Mouse (Mus musculus) testis, adult 2 months (tissue): ENCODE measurements around the gene A430033K04Rik. TPM values are rescaled to one million over a fixed set of nuclear protein-coding genes. Genes with fewer than 3 reads are reported as not detected.

ENCODE experiments used
- H3K27ac ChIP-seq: fragments of 200-500 bp; 2 replicates; pipeline ENCODE4 v1.5.1; 2012; ENCODE audit warnings: low read depth, low read length; ENCODE audit not compliant: control insufficient read depth, insufficient read depth
- H3K27me3 ChIP-seq: fragments of 200-500 bp; 2 replicates; pipeline ENCODE4 v1.6.1; 2012; ENCODE audit warnings: mild to moderate bottlenecking, low read length, moderate library complexity; ENCODE audit not compliant: control insufficient read depth, insufficient read depth
- H3K36me3 ChIP-seq: fragments of 200-500 bp; 2 replicates; pipeline ENCODE4 v1.6.1; 2012; ENCODE audit warnings: mild to moderate bottlenecking, low read length; ENCODE audit not compliant: control insufficient read depth, insufficient read depth
- H3K4me1 ChIP-seq: fragments of 200-500 bp; 2 replicates; pipeline ENCODE4 v1.6.1; 2012; ENCODE audit warnings: low read length; ENCODE audit not compliant: control insufficient read depth, insufficient read depth
- H3K4me3 ChIP-seq: fragments of 200-500 bp; 2 replicates; pipeline ENCODE4 v1.5.1; 2012; ENCODE audit warnings: low read depth, mild to moderate bottlenecking, low read length, moderate library complexity, mixed read lengths; ENCODE audit not compliant: control insufficient read depth
- CTCF ChIP-seq: fragments of 200-500 bp; IDR thresholded peaks from 2 replicates; pipeline ENCODE4 v1.5.1; 2012; ENCODE audit warnings: low read depth, mild to moderate bottlenecking, inconsistent platforms, low read length, moderate library complexity; ENCODE audit not compliant: control insufficient read depth, insufficient read depth, insufficient replicate concordance
- POLR2A ChIP-seq: fragments of 200-500 bp; IDR thresholded peaks from 2 replicates; pipeline ENCODE4 v1.6.1; 2012; ENCODE audit warnings: low read depth, mild to moderate bottlenecking, inconsistent platforms, low read length, moderate library complexity; ENCODE audit not compliant: control insufficient read depth
- polyA plus RNA-seq: library from polyadenylated mRNA; depleted of rRNA; stranded (reverse); fragments of >200 nt; gene quantifications from 2 replicates; pipeline ENCODE4 v1.2.3, GENCODE M21; 2012

A430033K04Rik gene
- polyA plus RNA-seq, 1 experiment = 0.27 TPM

DNA sequence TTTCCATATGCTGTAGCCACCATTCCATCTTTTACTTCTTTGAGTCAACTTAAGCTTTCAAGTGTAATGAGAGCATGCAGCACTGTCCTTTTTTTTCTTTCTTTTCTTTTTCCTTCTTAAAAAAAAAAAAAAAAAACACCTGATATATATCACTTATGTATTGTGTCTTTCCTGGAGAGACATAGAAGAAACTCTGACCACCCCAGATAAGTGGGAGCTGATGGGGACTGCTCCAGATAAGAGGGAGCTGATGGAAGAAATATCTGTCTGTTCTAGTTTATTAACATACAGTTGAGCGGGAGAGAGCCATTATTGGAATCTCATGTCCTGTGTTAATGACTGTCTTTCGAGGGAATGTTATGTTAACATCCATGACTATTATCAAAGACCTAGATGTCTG lies 13.8 kb downstream of the A430033K04Rik start:
- TF ChIP-seq CTCF = no peak
- no peak for TF ChIP-seq POLR2A
- Histone ChIP-seq H3K27me3 (no peaks in the 10 kb centered on the region), H3K27ac (no peak overlapping the region), H3K4me1 (no peaks in the 10 kb centered on the region), H3K36me3 (no peaks in the 10 kb centered on the region), H3K4me3 (no peak overlapping the region)

DNA sequence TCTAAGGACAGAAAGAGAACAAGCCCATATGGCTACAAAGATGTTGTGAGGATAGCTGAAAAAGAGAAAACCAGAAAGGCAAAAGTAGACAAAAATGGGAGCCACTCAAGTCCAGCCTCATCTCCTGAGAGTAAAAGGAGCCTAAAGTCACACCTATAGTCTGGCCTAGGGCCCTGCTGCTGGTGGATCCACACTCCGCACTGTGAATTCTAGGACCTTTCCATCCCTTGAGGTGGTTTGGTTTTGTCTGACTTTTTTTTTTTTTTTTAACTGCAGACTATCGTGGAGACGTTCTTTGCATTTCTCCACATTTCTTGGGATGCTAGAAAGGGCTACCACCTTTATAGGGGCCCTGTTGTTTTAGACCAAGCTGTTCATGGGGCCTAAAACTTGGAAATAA lies 18.4 kb downstream of the A430033K04Rik start:
- H3K4me1 ChIP-seq = no peaks in the 10 kb centered on the region
- TF ChIP-seq CTCF (no peak), POLR2A (no peak)
- no peak overlapping the region for H3K4me3 ChIP-seq
- H3K27me3 ChIP-seq = no peaks in the 10 kb centered on the region
- no peak overlapping the region for H3K27ac ChIP-seq
- H3K36me3 ChIP-seq = no peaks in the 10 kb centered on the region

DNA sequence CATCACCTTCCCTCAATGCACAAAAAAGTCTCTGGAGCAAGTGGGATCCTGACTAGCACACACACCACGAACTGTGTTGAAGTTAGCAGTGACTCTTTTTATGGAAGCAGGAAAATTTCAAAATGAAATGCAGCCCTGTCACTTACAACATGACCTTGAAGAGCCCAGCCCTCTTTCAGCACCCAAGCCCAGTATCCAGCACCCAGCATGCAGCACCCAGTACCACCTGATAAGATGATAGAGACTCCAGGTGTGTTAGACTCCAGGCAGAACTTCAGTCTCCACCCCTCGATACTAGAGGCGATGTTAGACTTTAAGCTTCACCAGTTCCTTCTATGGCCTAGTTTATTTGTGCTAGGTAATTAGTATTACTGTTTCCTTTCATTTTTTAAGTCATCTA lies 19.1 kb downstream of the A430033K04Rik start:
- no peak overlapping the region for H3K4me3 ChIP-seq
- no peaks in the 10 kb centered on the region for H3K36me3 ChIP-seq
- H3K27me3 ChIP-seq = no peaks in the 10 kb centered on the region
- no peaks in the 10 kb centered on the region for H3K4me1 ChIP-seq
- no peak for TF ChIP-seq POLR2A
- TF ChIP-seq CTCF = no peak
- H3K27ac ChIP-seq = no peak overlapping the region

DNA sequence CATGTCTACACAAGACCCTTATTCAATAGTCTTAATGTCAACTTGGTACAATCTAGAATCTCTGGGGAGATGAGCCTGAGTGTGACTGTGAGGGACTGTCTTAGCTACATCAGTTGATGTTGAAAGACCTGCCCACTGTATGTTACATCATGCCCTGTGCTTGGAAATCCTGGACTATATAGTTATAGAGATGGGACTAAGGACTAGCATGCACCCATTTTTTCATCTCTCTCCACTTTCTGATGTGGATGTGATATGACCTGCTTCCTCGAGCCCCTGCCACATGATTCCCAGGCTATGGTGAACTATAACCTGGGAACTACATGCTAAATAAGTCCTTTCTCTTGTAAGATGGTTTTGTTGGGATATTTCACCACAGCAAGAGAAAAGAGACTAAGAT lies 30.3 kb downstream of the A430033K04Rik start:
- Histone ChIP-seq H3K36me3 (no peaks in the 10 kb centered on the region), H3K27ac (no peak overlapping the region), H3K27me3 (no peaks in the 10 kb centered on the region), H3K4me3 (no peak overlapping the region), H3K4me1 (no peaks in the 10 kb centered on the region)
- TF ChIP-seq POLR2A (no peak), CTCF (no peak)

DNA sequence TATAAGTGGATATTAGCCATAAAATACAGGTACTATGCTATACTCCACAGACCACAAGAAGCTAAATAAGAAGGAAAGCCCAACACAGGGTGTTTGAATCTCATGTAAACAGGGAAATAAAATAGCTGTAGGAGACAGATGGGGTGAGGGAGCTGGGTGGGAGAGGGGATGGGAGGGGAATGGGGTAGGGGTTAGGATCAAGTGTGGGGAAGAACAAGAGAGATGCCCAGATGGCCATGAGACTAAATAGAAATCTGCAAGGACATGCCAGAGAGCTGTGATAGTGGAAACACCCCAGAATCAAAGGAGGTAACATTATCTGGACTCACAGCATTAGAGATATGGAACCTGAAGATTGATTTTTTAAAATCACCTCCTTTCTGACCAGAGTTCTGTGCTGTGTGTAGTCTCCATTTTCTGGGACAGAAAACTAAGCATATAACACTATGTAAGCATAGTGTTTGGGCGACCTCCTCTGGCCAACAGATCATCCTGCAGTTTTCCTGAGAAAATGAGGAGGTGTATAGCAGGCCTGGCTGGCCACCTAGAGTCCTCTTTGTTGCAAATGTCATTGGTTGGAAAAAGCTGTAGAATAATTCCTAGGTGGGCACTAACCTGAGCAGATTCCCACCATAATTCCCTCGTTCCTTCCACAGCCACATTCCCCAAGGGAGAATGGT lies 34.0 kb downstream of the A430033K04Rik start:
- no peaks in the 10 kb centered on the region for H3K36me3 ChIP-seq
- no peaks in the 10 kb centered on the region for H3K27me3 ChIP-seq
- TF ChIP-seq POLR2A (no peak), CTCF (no peak)
- no peak overlapping the region for H3K4me3 ChIP-seq
- H3K27ac ChIP-seq = no peak overlapping the region
- H3K4me1 ChIP-seq = no peaks in the 10 kb centered on the region

DNA sequence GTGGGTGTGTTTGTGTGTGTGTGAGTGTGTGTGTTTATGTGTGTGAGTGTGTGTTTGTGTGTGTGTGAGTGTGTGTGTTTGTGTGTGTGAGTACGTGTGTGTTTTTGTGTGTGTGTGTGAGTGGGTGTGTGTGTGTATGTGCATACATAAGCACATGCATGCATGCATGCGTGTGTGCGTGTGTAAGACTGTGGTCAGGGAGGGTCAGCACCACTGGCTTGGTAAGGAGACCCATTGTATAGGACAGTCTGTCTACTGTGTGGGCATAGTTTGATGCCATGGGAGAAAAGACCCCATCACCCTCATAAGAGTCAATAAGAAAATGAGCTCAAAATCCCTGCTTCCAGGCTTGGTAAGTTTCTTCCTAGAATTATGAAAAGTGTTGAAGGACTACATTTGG lies 34.7 kb downstream of the A430033K04Rik start:
- TF ChIP-seq CTCF = no peak
- TF ChIP-seq POLR2A = no peak
- Histone ChIP-seq H3K4me1 (no peaks in the 10 kb centered on the region), H3K36me3 (no peaks in the 10 kb centered on the region), H3K27ac (no peak overlapping the region), H3K27me3 (no peaks in the 10 kb centered on the region), H3K4me3 (no peak overlapping the region)

DNA sequence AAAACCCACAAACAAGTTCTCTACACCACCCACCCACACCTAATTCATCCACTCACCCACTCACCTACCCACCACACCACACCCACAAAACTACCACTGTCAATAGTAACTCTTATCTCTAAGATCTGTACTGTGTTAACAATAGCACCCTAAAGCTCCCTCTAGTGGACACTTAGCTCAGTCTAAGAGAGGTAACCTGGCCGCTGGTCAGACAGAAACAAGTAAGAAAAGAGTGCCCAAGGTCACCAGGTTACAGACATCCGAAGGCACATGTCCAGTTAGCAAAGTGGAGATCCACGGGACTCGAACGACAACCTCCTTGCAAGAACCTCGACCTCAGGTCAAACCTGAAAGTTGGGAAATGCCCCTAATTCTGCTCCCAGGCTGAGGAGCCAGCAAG lies 35.2 kb downstream of the A430033K04Rik start:
- Histone ChIP-seq H3K27ac (no peak overlapping the region), H3K4me1 (no peaks in the 10 kb centered on the region), H3K36me3 (no peaks in the 10 kb centered on the region), H3K27me3 (no peaks in the 10 kb centered on the region), H3K4me3 (no peak overlapping the region)
- TF ChIP-seq CTCF (no peak), POLR2A (no peak)
